Mouse (Mus musculus): ENCODE data around the gene Fgf2.

Fgf2 gene

DNA sequence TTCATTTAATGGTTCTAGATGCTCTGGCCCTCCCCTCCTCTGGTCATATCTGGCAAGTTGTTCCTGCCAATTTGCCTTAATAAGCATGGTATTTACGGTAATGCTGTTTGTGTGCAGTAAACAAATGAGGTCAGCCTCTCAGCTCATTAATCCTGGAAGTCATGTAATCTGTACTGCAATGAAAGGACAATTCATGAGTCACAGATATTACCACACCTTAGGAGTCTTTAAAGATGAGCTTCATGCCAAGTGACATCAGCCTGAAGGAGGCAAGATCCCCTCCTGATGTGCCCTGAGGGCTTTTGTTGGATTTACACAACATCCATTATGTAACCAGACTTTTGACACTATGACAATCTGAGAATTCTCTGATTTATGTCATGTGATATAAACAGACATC lies 6.6 kb downstream of the Fgf2 start:
- DNase-seq (ENCODE audit: low read depth): no peak

DNA sequence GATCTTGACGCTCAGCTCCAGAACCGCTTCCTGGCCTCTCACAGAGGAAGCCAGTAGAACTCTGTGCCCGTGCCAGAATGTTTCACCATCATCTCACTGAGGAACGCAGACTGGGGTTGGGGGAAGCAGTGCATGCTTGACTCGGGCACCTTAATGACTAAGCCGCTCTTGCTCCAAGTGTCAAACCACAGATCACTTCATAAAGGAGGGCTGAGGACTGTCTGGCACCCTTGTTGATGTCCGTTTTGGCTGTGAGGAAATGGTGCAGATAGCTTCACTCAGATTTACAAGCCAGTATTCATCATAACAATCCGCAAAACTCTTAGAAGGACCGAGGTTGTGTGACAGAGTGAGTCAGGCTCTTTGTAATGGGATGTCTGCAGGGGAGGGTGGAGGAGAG lies 12.6 kb downstream of the Fgf2 start:
- DNase-seq (ENCODE audit: low read depth): no peak

DNA sequence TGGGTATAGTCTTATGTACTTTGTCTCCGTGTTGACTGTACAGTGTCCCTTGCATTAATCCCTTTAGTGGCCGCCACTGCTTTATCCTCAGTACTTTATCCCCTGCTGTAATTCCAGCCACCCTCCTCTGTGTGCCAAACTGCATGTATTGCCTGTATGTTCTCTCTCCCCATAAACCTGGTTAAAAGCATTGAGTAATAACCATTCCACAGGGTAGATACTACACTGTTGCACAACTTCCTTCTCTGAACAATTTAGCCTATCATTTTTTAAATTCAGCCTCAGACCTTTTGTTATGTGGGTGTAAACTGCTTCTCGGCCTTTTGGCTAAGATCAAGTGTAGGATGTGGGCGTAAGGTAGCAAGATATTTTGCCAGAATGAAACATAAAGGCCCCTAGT lies 17.0 kb downstream of the Fgf2 start:
- no peak for DNase-seq (ENCODE audit: low read depth)

DNA sequence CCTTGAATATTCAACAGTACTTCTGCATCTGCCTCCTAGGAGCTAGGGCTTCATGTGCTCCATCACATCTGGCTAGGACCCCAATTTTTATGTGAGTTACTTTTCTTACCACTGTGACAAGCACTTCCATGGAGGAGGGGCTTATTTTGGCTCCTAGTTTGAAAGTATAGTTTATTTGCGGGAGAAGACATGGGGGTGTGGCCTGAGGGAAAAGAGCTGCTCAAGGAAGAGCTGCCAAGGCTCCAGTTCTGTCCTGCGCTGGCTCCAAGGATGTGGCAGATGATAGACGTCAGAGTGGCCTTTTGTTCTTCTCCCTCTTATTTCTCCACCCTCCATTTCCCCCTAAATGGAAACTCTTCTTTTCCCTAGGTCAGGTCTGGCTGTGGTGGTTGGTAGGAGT lies 17.8 kb downstream of the Fgf2 start:
- no peak for DNase-seq (ENCODE audit: low read depth)

DNA sequence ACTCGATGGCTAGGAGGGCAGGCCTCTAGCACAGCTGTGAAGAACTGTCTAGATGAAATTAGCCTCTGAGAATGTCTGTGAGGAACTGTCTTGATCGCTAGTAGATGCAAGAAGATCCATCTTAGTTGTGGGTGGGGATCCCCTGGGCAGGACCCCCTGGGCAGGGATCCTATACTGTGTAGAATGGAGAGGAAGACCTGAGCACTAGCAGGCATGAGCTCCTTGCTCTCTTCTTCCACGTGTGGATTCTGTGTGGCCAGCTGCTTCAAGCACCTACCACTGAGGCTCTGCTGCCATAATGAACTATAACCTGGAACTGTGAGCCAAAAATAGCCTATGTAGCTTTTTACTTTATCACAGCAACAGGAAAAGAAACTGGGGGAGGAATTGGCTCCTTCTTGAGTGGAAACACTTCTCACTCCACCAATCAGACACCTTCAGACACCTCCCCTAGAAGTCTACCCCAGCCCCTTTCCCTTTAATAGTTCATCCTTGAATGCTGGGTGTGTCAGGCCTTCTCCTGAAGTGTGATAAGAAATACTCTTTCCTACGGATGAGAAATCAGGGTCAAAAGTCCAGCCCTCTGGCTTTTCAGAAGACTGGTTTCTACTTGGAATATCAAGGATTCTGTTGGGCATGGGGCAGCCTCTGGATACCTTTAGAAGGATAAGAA lies 18.4 kb downstream of the Fgf2 start:
- no peak for DNase-seq (ENCODE audit: low read depth)

DNA sequence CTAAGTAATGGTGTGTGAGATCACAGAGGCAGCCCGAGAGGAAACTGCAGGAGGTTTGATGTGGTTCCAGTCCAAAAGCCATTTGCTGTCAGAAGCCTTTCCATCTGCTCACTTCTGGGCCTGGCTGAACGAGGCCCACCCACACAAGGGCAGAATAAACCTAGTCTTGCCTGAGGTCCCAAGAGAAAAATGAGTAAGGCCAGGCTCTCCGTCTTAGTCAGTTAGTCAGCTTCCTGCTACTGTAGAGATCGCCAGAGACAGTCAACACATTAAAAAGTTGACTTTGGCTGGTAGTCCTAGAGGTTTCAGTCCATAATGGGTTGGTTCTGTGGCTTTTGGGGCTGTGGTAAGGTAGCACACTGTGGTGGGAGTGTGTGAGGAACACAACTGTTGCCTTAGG lies 22.3 kb downstream of the Fgf2 start:
- no peak for DNase-seq (ENCODE audit: low read depth)

DNA sequence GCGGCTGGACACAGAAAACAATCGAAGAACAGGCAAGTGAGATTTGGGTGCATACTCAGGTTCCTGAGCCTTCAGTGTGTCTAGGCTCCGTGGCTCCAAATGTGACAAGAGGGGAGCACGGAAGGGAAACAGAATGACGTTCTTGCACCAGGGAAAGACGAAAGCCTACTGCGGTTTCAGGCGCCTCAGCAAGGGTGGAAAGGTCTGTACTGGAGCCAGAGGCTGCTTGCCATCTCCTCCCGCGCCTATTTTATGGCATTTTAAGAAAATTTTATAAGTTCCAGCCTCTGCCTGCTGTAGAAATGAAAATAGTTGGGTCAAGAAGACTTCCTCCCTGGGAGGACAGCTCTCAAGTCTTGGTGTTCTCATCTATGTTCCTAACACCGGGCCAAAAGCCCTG lies 25.6 kb downstream of the Fgf2 start:
- DNase-seq (ENCODE audit: low read depth): no peak

DNA sequence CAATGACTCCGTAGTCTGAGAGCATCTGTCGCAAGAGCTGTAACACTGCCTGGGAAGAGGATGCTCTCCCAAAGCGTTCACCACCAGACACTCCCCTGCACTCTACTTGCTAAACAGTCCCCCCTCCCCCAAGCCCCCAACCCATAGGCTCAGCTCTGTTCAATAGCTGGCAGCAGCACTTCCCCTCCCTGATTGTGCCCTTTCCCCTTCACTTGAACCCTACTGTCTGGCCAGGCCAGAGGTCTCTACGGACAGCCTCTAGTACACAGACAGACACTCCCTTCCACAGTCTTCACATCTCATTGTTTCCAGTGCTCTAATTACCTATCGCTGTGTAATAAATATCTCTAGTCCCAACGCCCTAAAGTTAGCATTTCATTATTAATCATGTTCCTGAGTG lies 29.8 kb downstream of the Fgf2 start:
- no peak for DNase-seq (ENCODE audit: low read depth)

DNA sequence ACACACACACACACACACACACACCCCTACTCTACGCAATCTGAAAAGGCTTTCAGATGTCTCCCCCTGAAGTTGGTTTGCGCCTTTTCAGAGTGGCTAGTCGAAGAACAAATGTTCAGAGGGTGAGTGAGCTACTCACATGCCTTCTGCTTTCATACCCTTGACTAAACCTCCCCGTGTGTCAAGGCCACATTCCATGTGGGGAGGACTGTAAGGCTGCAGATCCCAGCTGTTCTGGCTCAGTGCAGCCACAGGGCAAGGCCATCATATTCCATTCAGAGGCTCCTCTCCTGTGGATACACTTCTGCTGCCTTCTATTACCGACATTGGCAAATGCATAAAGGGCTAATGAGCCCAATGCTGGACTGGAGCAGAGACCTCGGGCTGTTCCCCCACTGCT lies 30.3 kb downstream of the Fgf2 start:
- DNase-seq (ENCODE audit: low read depth): no peak

DNA sequence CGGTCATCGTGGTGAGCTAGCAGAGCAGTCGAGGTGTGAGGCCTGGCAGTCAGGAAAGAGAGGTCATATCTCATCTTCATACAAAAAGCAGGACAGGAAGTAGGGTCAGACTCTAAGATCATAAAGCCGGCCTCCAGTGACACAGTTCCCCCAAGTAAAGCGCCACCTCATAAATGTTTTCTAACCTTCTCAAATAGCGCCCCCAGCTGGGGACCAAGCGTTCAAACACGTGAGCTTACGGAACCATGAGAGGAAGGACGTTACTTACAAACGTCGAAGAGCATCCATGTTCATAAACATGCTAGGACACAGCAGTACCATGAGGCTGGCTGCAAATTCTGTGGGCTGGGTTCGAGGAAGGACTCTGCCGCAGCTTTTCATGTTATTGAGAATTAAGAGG lies 31.1 kb downstream of the Fgf2 start:
- DNase-seq (ENCODE audit: low read depth): peak; percentile 32

DNA sequence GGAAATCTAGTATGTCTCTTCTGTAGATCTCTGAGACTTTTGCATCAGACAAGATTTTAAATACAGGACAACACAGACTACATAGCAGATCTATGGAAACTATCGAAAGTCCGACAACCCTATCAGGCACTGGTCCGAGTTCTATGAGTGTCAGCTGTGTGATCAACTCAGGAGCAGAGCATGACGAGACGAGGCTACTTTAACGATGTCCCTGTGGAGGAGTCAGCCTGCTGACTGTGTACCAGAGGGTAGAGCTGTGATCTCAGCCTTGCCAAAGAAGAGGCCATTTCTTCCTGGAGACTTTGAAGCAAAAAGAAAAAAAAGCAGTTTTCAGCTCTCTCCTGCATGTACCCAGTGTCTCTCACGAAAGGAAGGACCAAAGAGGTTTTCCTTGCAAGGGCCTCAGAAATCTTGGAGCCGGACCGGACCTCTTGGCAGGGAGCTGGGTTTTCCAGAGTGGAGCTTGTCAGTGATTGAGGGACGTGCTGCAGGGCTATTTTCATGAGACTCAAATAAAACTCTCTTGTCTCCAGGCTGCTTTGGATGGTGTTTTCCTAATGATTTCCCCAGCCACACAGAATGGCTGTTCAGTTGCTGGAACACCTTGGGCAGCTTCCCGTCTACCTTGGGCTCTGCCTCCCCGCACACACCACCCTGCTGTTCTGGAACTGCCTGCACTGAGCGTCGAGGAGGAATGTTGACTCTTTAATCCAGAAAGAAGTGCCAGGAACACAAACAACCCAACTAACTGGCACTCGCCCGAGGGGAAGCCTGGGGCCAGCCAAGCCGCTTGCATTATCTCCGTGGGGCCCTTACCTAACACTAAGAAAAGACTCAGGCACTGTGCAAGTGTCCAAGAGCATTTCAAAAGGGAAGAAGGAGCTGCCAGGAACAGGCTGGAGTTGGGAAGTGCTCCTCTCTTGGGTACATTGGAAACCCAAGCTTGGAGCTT lies 32.1 kb downstream of the Fgf2 start:
- DNase-seq (ENCODE audit: low read depth): no peak

DNA sequence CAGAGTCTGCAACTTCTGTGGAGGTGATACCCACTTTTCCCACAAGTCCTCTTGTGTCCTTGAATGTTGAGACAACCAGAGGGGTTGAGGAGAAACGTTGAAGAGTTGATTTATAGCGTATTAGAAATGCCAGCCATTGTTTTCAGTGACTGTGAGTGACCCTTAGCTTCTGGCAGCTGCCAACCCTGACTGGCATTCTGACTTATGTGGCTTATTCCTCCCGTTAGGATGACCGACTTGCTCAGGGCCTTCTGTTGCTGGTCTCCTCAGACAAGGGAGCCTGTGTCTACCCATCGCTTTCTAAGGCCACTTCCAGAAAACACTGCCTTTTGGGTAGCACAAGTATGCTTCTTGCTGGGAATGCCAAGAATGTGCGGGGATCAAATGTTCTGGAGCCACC lies 33.3 kb downstream of the Fgf2 start:
- DNase-seq (ENCODE audit: low read depth): no peak

DNA sequence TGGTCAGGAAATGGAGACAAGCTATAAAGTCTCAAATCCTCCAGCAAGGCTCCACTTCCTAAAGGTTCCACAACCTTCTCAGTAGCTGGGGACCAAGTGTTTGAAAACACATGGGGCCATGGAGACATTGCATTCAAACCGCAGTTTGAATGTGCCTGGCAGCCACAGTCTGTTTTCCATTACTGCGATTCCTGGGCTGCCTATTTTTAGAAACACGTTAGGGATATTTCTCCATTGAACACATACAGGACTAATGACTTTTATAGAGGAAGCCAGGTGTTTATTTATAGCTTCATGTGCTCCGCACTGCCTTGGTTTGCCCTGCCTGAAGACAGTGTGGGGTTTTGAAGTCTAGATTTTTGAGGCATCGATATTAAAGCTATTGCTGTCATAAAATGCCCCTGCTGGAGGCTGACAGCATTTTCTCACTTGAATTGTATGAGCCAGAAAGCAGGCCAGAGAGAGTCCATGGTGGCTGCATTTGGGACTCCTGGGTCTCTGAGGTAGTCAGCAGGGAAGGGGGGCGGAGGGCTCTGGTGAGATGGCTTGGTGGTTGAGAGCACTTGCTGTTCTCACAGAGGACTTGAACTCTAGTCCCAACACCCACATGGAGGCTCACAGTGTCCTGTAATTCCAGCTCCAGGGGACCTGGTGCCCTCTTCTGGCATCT lies 35.1 kb downstream of the Fgf2 start:
- DNase-seq (ENCODE audit: low read depth): no peak

DNA sequence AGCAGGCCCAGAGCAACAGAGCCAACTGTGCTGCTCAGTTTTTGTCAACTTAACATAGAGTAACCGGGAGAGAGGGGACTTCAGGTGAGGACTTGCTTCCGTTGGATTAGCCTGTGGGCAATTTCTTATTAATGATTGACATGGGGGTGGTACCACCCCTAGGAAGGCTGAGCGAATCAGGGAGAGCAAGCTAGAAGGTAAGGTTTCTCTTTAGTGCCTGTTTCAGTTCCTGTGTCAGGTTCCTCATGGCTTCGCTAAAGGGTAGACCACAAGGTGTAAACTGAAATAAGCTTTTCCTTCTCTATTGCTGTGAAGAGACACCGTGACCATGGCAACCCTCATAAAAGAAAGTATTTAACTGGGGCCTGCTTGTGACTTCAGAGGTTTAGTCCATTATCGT lies 39.2 kb downstream of the Fgf2 start:
- no peak for DNase-seq (ENCODE audit: low read depth)

DNA sequence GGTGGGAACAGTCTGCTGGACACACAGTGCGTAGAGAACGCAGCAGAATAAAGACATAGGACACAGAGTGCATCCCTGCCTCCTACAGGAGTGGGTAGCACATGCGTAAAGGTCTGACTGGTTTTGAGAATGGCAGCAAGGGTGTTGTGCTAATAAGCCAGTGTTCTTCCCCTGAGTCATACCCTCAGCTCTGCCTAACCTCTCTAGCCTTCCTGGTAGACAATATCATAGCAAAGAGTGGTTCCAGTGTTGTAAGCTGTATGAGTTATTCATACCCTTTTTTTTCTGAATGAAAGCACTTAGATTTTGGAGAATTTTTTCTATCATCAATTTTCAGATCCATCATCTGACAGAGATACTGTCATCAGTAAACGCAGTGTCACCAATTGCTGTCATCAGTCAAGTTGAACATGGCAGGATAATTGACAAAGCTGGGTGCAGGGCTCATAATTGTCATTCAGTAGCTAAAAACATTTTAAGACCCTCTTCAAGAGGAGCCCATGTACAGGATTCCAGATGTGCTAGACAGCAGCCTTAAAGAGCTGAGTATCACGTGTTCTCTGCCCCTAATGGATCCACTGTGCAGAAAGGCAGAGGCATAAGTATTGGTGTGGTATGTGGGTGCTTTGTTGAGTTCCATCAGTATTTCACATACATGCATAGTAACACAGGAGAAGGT lies 48.9 kb downstream of the Fgf2 start:
- DNase-seq (ENCODE audit: low read depth): no peak

DNA sequence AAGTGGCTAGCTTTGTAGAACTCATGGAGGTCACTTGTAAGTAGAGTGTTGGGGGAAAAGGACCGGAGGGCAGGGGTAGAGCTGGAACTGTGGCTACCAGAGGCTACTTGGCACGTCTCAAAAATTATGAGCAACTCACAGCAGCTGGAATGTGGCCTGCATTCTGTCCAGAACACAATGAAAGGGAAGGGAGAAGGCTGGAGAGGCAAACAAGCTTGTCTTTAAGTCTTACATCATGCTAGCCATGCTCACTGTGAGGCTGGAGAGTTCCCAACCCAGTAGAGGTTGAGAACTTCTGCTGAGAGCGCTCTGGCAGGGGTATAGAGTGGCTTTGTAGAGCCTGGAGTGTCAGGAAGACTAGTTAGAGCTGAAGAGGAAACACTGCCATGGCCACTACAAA lies 49.5 kb downstream of the Fgf2 start:
- no peak for DNase-seq (ENCODE audit: low read depth)

DNA sequence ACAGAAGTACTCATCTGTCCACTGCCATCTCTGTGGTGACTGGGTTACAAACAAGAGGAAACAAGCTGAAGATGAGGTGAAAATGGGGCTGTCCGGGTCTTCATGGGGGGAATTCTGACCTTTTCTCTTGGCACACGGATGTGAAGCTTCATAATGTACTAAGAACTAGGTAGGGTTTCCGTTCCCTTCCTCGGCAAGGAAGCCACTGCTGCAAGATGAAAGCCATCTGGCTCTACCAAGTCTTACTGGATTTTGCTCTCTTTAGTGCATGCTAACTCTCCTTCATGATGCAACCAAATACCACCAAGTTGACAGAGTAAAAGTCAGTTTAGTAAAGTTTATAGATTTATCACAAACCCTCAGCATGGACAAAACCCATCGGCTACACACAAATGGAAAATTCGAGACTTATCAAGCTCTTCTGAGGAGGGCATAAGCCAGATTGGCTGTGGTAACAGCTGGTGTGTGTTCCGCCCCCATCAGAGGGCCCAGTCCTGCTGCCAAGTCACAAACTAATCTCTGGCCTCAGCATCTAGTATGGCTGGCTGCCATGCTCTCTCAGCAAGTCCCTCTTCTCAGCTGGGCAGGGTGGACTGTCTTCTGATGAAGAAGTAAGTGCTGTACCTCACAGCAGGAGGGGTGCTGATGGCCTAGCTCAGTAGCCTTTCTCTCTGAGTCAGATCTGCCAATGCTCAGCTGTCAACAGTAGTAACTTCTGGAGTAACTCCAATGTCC lies 50.7 kb downstream of the Fgf2 start:
- no peak for DNase-seq (ENCODE audit: low read depth)

DNA sequence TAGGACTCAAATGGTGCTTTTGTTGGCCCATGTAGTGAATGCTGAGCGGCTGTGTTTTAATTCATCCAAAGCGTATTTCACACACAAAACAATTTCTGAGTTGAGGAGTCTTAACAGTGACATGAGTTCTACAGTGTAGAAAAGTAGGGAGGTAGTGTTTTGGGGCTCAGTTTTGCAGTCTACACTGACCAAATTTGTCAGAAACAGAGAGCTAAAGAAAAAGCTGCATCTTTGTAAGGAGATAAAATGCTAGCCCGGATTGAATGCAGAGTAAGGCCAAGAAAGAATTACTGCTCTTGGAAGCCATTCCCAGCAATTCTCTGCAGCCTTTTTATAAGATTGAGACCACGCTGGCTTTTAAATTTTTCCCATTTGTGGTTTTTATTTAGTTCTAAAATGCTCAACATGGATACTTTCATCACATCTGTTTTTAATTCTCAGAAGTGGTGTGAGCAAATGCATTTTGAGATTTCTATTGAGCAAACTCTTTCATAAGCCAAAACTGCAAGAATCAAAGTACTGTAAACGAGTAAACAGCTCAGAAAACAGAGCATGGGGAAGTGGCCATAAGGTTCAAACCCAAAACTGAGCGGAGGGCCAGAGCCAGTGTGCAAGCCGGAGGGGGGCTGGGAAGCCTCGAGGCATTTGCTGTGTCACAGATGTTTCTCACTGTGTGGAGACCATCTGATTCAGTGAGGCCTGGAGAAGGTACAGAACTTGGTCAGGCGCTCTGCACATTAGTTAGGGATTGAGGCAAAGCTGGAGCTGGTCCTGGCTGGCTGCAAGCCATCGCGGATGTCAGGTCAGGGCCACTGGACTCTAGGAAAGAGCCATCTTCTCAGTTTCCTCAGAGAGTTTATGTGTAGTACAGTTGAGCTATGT lies 53.8 kb downstream of the Fgf2 start:
- no peak for DNase-seq (ENCODE audit: low read depth)

DNA sequence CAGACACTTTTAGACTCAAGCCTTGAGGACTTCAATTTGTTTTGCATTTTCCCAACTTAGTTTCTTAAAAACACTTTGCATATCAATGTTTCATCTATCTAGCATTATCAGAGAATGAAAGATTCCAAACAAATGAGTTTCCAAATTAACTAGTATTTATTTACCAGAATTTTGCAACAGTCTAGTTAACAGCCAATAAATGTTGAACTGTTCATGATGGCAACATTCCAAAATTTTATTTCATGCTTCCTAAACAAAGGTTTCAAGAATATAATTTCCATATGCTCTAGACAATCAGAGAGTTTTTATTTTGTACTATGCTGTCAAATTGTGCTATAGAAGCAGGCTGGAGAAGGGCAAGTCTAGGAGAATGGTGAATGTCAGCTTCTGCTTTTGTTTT lies 59.5 kb downstream of the Fgf2 start:
- no peak for DNase-seq (ENCODE audit: low read depth)

DNA sequence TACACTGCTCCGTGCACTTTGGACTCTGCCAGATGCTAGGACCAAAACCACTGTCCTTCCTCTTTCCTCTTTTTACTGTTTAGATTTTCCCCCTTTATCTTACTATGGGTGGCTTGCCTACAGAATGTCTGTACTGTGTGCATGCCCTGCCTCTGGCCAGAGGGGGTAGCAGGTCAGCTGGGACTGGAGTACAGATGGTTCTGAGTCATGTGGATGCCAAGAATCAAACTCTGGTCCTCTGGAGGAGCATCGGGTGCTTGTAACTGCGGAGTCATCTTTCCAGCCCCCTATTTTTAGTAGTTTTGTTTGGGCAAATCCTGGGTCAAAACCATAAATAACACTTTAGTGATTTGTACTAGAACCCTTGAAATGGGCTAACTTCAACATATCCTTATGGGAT lies 65.3 kb downstream of the Fgf2 start:
- DNase-seq (ENCODE audit: low read depth): no peak
